Mouse (Mus musculus) MEL (cell line): ENCODE data around the gene Zzef1.

ENCODE experiments used
- CHD1 ChIP-seq: IDR thresholded peaks from 2 replicates; pipeline ENCODE4 v1.6.1; 2012; ENCODE audit warnings: low read depth, mild to moderate bottlenecking, inconsistent platforms, low read length, improper control_type of control experiment
- CHD2 ChIP-seq: IDR thresholded peaks from 2 replicates; pipeline ENCODE4 v1.6.1; 2011; ENCODE audit warnings: low read length, improper control_type of control experiment
- CTCF ChIP-seq, 3 experiments: IDR thresholded peaks in 2 of 3; conservative IDR thresholded peaks in 1 of 3; 2 replicates each; pipeline ENCODE4 v1.5.1; 2011 to 2012; ENCODE audit warnings: low read length in 3 of 3, low read depth in 2 of 3, mild to moderate bottlenecking in 2 of 3, improper control_type of control experiment in 1 of 3, inconsistent platforms in 1 of 3, mixed read lengths in 1 of 3, moderate library complexity in 1 of 3; ENCODE audit not compliant: control insufficient read depth in 1 of 3, insufficient read depth in 1 of 3, poor library complexity in 1 of 3, severe bottlenecking in 1 of 3
- GATA1 ChIP-seq: IDR thresholded peaks from 2 replicates; pipeline ENCODE4 v1.6.1; 2011; ENCODE audit warnings: low read depth, low read length, improper control_type of control experiment
- KAT2A ChIP-seq: conservative IDR thresholded peaks from 2 replicates; pipeline ENCODE4 v1.6.1; 2012; ENCODE audit warnings: low read depth, low read length, improper control_type of control experiment, inconsistent platforms
- NELFE ChIP-seq: IDR thresholded peaks from 2 replicates; pipeline ENCODE4 v1.6.1; 2011; ENCODE audit warnings: low read depth, low read length, improper control_type of control experiment
- POLR2AphosphoS2 ChIP-seq: IDR thresholded peaks from 2 replicates; pipeline ENCODE4 v1.6.1; 2011; ENCODE audit warnings: low read length, improper control_type of control experiment
- SMC3 ChIP-seq: IDR thresholded peaks from 2 replicates; pipeline ENCODE4 v1.6.1; 2011; ENCODE audit warnings: low read depth, low read length, improper control_type of control experiment
- TBP ChIP-seq: IDR thresholded peaks from 2 replicates; pipeline ENCODE4 v1.8.0; 2011; ENCODE audit warnings: low read depth, low read length, improper control_type of control experiment
- USF1 ChIP-seq: IDR thresholded peaks from 2 replicates; pipeline ENCODE4 v1.6.1; 2014; ENCODE audit warnings: low read depth, mild to moderate bottlenecking, inconsistent platforms, low read length, improper control_type of control experiment, moderate library complexity

DNA sequence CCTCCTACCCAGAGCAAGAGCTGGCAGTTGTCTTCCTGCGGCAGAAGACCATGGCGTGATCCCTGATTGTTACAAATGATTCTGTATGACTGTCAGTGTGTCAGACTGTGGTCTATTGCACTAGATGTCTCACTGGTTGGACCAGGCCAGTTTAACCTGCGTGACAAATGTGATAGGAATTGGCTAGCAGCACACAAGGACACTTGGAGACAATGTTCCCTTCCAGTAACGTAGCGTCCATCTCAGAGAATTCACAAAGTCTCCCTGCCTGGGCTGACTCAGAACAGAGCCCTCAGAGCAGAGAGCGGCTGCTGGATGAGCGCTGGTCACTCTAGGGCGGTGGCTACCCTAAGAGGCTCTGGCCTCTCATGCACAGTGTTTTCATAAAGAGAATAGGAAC, 28.3 kb upstream of the Zzef1 start:
- TF ChIP-seq POLR2AphosphoS2: no peak
- TF ChIP-seq CHD2: no peak
- TF ChIP-seq CTCF (IDR thresholded peaks at IDR 0.05 in 2 of 3, conservative IDR thresholded peaks at IDR 0.05 in 1 of 3; ENCODE audit: control insufficient read depth in 1 of 3, insufficient read depth in 1 of 3, low read depth in 2 of 3, low read length in 3 of 3, poor library complexity in 1 of 3, severe bottlenecking in 1 of 3): no peak
- TF ChIP-seq SMC3: no peak
- no peak for TF ChIP-seq GATA1
- TF ChIP-seq USF1: no peak
- TF ChIP-seq CHD1: no peak
- TF ChIP-seq NELFE: no peak
- TF ChIP-seq KAT2A: no peak
- TF ChIP-seq TBP: no peak
